Mouse (Mus musculus): Measurements from ENCODE around the gene Myo10.

GRCm38 (mm10) chr15:25797179-25797578, 174.9 kb downstream of the Myo10 start:
- TF ChIP-seq CTCF (conservative IDR thresholded peaks at IDR 0.05; ENCODE audit: insufficient read depth, insufficient read length, low read depth, low read length) (no peak), POLR2A (IDR thresholded peaks at IDR 0.05; ENCODE audit: low read depth, low read length) (no peak)

Data from kidney, adult 2 months (tissue).